Mouse (Mus musculus) cerebellum, adult 2 months (tissue): ENCODE measurements at regions not wholly inside any gene's neighbourhood (a gene's known extent, or its start where the extent isn't known, plus 50 kb on each side); places are given as distances from the start of the nearest gene placed in this dataset.
"Not testable (repeated sequence)": the region's sequence is repeated elsewhere in the genome, so short reads cannot be mapped to it uniquely, and the experiment has no call there.

Source experiments
- DNase-seq, 2 experiments: peaks; one replicate each; pipeline ENCODE4 v3.0.0; 2021
- H3K27ac ChIP-seq: fragments of 200-500 bp; 2 replicates; pipeline ENCODE4 v1.5.1; 2012; ENCODE audit warnings: low read length, control low read depth, inconsistent platforms; ENCODE audit not compliant: insufficient read depth
- H3K27me3 ChIP-seq: fragments of 200-500 bp; 2 replicates; pipeline ENCODE4 v1.6.1; 2012; ENCODE audit warnings: inconsistent platforms, mild to moderate bottlenecking, low read length, moderate library complexity; ENCODE audit not compliant: control insufficient read depth, insufficient read depth
- H3K4me1 ChIP-seq: fragments of 200-500 bp; 2 replicates; pipeline ENCODE4 v1.6.1; 2011; ENCODE audit warnings: low read length; ENCODE audit not compliant: control insufficient read depth, insufficient read depth
- H3K4me3 ChIP-seq: fragments of 200-500 bp; replicated peaks from 2 replicates; pipeline ENCODE3; 2011; ENCODE audit warnings: mild to moderate bottlenecking, low read depth, low read length, control low read depth; ENCODE audit not compliant: insufficient read depth
- CTCF ChIP-seq: fragments of 200-500 bp; IDR thresholded peaks from 2 replicates; pipeline ENCODE4 v1.5.1; 2011; ENCODE audit warnings: low read depth, mild to moderate bottlenecking, control low read depth, low read length, moderate library complexity, borderline replicate concordance; ENCODE audit not compliant: insufficient read depth
- POLR2A ChIP-seq: fragments of 200-500 bp; IDR thresholded peaks from 2 replicates; pipeline ENCODE4 v1.6.1; 2011; ENCODE audit warnings: low read length, control low read depth, borderline replicate concordance; ENCODE audit not compliant: insufficient read depth
- WGBS: fragments of 180-500 bp; shearing (Covaris S2); methylation state at CpG from one replicate; pipeline ENCODE4 v1.1.7; 2018; 5-methylcytosine and 5-hydroxymethylcytosine counted together

GRCm38 (mm10) chr14:48583516-48583915 lies 90.1 kb downstream of the Otx2 start:
- WGBS: 93% methylated on average over 3 of the region's 3 CpGs
- Histone ChIP-seq H3K27ac (no peak overlapping the region), H3K4me3 (no peak overlapping the region), H3K27me3 (no peaks in the 10 kb centered on the region), H3K4me1 (no peaks in the 10 kb centered on the region)
- DNase-seq: no peak
- TF ChIP-seq CTCF: no peak

GRCm38 (mm10) chr14:48582080-48582479 lies 91.5 kb downstream of the Otx2 start:
- TF ChIP-seq CTCF: peak; percentile 40; the same call in 1 of the 2 replicates
- TF ChIP-seq POLR2A: no peak
- peak in 1 of 2 experiments; percentile 12 for DNase-seq
- Histone ChIP-seq H3K27ac (no peak overlapping the region), H3K4me1 (no peaks in the 10 kb centered on the region), H3K4me3 (no peak overlapping the region), H3K27me3 (no peaks in the 10 kb centered on the region)
- WGBS: 97% methylated on average over 1 of the region's 1 CpGs

GRCm38 (mm10) chr14:48581308-48581707 lies 92.3 kb downstream of the Otx2 start:
- H3K27ac ChIP-seq, H3K4me3 ChIP-seq, H3K4me1 ChIP-seq, DNase-seq, H3K27me3 ChIP-seq: not testable (repeated sequence)
- WGBS: 44% methylated on average over 1 of the region's 2 CpGs

GRCm38 (mm10) chr14:48580396-48580795 lies 93.2 kb downstream of the Otx2 start:
- H3K27ac ChIP-seq: no peak overlapping the region
- TF ChIP-seq CTCF: no peak
- no peak for TF ChIP-seq POLR2A
- no peak for DNase-seq
- H3K4me3 ChIP-seq: no peak overlapping the region
- 39% methylated on average over 9 of the region's 9 CpGs for WGBS
- H3K27me3 ChIP-seq: no peaks in the 10 kb centered on the region
- no peaks in the 10 kb centered on the region for H3K4me1 ChIP-seq

- WGBS: 75% methylated on average over 5 of the region's 5 CpGs
- H3K27me3 ChIP-seq: no peaks in the 10 kb centered on the region
- no peaks in the 10 kb centered on the region for H3K4me1 ChIP-seq
- H3K27ac ChIP-seq: no peak overlapping the region
- H3K4me3 ChIP-seq: no peak overlapping the region
- DNase-seq: no peak
- TF ChIP-seq CTCF (no peak), POLR2A (no peak)
These were observed 93.6 kb downstream of the Otx2 start for GRCm38 (mm10) chr14:48579985-48580384.
